In the genomic region with DNA sequence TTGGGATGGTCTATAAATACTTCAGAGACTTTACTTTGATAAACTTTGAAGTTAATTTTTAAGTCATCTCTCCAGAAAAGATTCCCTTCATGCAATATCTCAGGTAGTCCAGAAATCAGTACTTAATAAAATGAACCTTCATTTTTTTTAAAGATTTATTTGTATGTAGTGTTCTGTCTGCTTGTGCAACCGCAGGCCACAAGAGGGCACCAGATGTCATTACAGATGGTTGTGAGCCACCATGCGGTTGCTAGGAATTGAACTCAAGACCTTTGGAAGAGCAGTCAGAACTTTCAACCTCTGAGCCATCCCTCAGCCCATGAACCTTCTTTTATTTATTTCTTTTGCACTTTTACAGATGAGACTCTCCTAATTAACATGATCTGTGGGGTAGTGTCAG, we compare ENCODE assay signal across 15 mouse cellular contexts. TPM values are rescaled to one million over a fixed set of nuclear protein-coding genes. Genes with fewer than 3 reads are reported as not detected.
DNase-seq lines count a peak whose midpoint lies in the region; ATAC-seq and TF ChIP-seq lines count a peak whose summit lies in the region.
"Had no signal": no experiment of that assay in that cellular context is flagged by ENCODE, and none has a peak within 500 bp of the region (broad histone marks: within the 10 kb centered on the region; RNA-seq: fewer than 3 reads in every experiment).

No protein-coding gene starts in this region.

- no peak overlapping the region for H3K4me3 ChIP-seq in kidney, adult 2 months (ENCODE audit: insufficient read depth, low read depth, low read length)
- H3K4me3 ChIP-seq in thymus, adult 2 months (ENCODE audit: control insufficient read depth, insufficient read depth, low read length), result no peak overlapping the region
- no peak overlapping the region for H3K4me3 ChIP-seq in forebrain, embryonic 13.5 days
- no peak overlapping the region for H3K4me3 ChIP-seq in forebrain, embryonic 12.5 days (replicated peaks)
- H3K4me3 ChIP-seq: forebrain, embryonic 15.5 days; liver, embryonic 15.5 days had no signal

- TF ChIP-seq CTCF in kidney, adult 2 months (conservative IDR thresholded peaks at IDR 0.05; ENCODE audit: insufficient read depth, insufficient read length, low read depth, low read length), result peak; percentile 19; the same call in 1 of the 2 replicates
- TF ChIP-seq CTCF in thymus, adult 2 months (IDR thresholded peaks at IDR 0.05; ENCODE audit: borderline replicate concordance, control insufficient read depth, extremely low read depth, insufficient read depth, low read length, poor library complexity), result no peak

- no peaks in the 10 kb centered on the region for H3K9me3 ChIP-seq in forebrain, embryonic 13.5 days (replicated peaks)
- no peaks in the 10 kb centered on the region for H3K9me3 ChIP-seq in forebrain, embryonic 12.5 days
- H3K9me3 ChIP-seq: forebrain, embryonic 15.5 days; liver, embryonic 15.5 days had no signal

- no peak for DNase-seq in kidney, adult 2 months
- no peak for DNase-seq in kidney, adult 8-10 months
- peak; percentile 15 for DNase-seq in thymus, adult 2 months
- DNase-seq in thymus, adult 18-20 months, result no peak
- peak; percentile 42 for DNase-seq in ZHBTc4 (ENCODE audit: low read depth, low spot score)
- peak; percentile 5 to 9 for DNase-seq in thymus, postnatal 36 days
- DNase-seq: adrenal gland, postnatal 25 days; cerebellum, adult 2 months; heart, postnatal 14 days; kidney, adult 18-20 months had no signal

- H3K9ac ChIP-seq in forebrain, embryonic 13.5 days, result no peak overlapping the region
- no peak overlapping the region for H3K9ac ChIP-seq in forebrain, embryonic 12.5 days
- H3K9ac ChIP-seq: forebrain, embryonic 15.5 days; liver, embryonic 15.5 days had no signal

- H3K27me3 ChIP-seq in kidney, adult 2 months (replicated peaks; ENCODE audit: control insufficient read depth, insufficient read depth, low read length), result no peaks in the 10 kb centered on the region
- H3K27me3 ChIP-seq in thymus, adult 2 months (ENCODE audit: control insufficient read depth, insufficient read depth, low read length), result no peaks in the 10 kb centered on the region
- no peaks in the 10 kb centered on the region for H3K27me3 ChIP-seq in forebrain, embryonic 13.5 days
- no peaks in the 10 kb centered on the region for H3K27me3 ChIP-seq in forebrain, embryonic 12.5 days
- H3K27me3 ChIP-seq: forebrain, embryonic 15.5 days; liver, embryonic 15.5 days had no signal

- ATAC-seq in forebrain, embryonic 13.5 days, result no peak
- ATAC-seq in forebrain, embryonic 12.5 days (ENCODE audit: low FRiP score), result no peak
- ATAC-seq: forebrain, embryonic 15.5 days had no signal

- H3K36me3 ChIP-seq in kidney, adult 2 months (ENCODE audit: control insufficient read depth, insufficient read depth, low read length), result no peaks in the 10 kb centered on the region
- H3K36me3 ChIP-seq in thymus, adult 2 months (ENCODE audit: control insufficient read depth, insufficient read depth, low read length), result no peaks in the 10 kb centered on the region
- peaks cover 9% of the 10 kb centered on the region; the same call in 1 of the 2 replicates for H3K36me3 ChIP-seq in forebrain, embryonic 13.5 days (ENCODE audit: poor library complexity, severe bottlenecking)
- H3K36me3 ChIP-seq in forebrain, embryonic 12.5 days (replicated peaks), result no peaks in the 10 kb centered on the region; the same call in 1 of the 2 replicates
- H3K36me3 ChIP-seq: liver, embryonic 15.5 days had no signal

- H3K4me1 ChIP-seq in kidney, adult 2 months (ENCODE audit: control insufficient read depth, insufficient read depth, low read length), result no peaks in the 10 kb centered on the region
- H3K4me1 ChIP-seq in thymus, adult 2 months (replicated peaks; ENCODE audit: control insufficient read depth, insufficient read depth, low read length), result no peaks in the 10 kb centered on the region
- no peaks in the 10 kb centered on the region for H3K4me1 ChIP-seq in forebrain, embryonic 13.5 days
- no peaks in the 10 kb centered on the region for H3K4me1 ChIP-seq in forebrain, embryonic 12.5 days
- H3K4me1 ChIP-seq: forebrain, embryonic 15.5 days; liver, embryonic 15.5 days had no signal

- H3K27ac ChIP-seq in kidney, adult 2 months (ENCODE audit: insufficient read depth, low read depth, low read length), result no peak overlapping the region
- H3K27ac ChIP-seq in thymus, adult 2 months (ENCODE audit: control insufficient read depth, insufficient read depth, low read length), result no peak overlapping the region
- H3K27ac ChIP-seq in forebrain, embryonic 13.5 days, result no peak overlapping the region
- H3K27ac ChIP-seq in forebrain, embryonic 12.5 days, result no peak overlapping the region
- H3K27ac ChIP-seq: forebrain, embryonic 15.5 days; liver, embryonic 15.5 days had no signal

- 60% methylated on average over 2 of the region's 2 CpGs for WGBS in kidney, adult 2 months
- WGBS in thymus, adult 2 months, result 87% methylated on average over 2 of the region's 2 CpGs
- WGBS in forebrain, embryonic 13.5 days, result 66% methylated on average over 2 of the region's 2 CpGs
- 56% methylated on average over 2 of the region's 2 CpGs for WGBS in forebrain, embryonic 12.5 days

- H3K4me2 ChIP-seq in forebrain, embryonic 13.5 days, result no peak overlapping the region
- H3K4me2 ChIP-seq in forebrain, embryonic 12.5 days, result no peak overlapping the region
- H3K4me2 ChIP-seq: forebrain, embryonic 15.5 days; liver, embryonic 15.5 days had no signal

- no peak for TF ChIP-seq POLR2A in kidney, adult 2 months (IDR thresholded peaks at IDR 0.05; ENCODE audit: low read depth, low read length)
- no peak for TF ChIP-seq POLR2A in thymus, adult 2 months (IDR thresholded peaks at IDR 0.05; ENCODE audit: control insufficient read depth, extremely low read depth, insufficient read depth, low read length, poor library complexity)

RNA-seq across cellular contexts. Expression of gene Slc25a14, which starts 13.8 kb away (rescaled TPM):
- polyA plus RNA-seq in kidney, adult 2 months (2012; rRNA removed), result 3.9 and 5.0 TPM in 2 replicates
- polyA plus RNA-seq in thymus, adult 2 months (2012; rRNA removed), result 3.2 and 4.8 TPM in 2 replicates
- 41.0 and 42.5 TPM in 2 replicates for polyA plus RNA-seq in forebrain, embryonic 13.5 days (2015; fragmentation: Nextera tagmentation; extraction: Ambion mirVana)
- 30.8 and 36.7 TPM in 2 replicates for polyA plus RNA-seq in forebrain, embryonic 12.5 days (2016; fragmentation: Nextera tagmentation; extraction: Ambion mirVana)

RNA-seq across cellular contexts. Expression of gene Gpr119, which starts 37.2 kb away (rescaled TPM):
- not detected in 2 replicates for polyA plus RNA-seq in kidney, adult 2 months (2012; rRNA removed)
- 0.07 TPM in 1 of 2 replicates, not detected in the other for polyA plus RNA-seq in thymus, adult 2 months (2012; rRNA removed)
- not detected in 2 replicates for polyA plus RNA-seq in forebrain, embryonic 13.5 days (2015; fragmentation: Nextera tagmentation; extraction: Ambion mirVana)
- not detected in 2 replicates for polyA plus RNA-seq in forebrain, embryonic 12.5 days (2016; fragmentation: Nextera tagmentation; extraction: Ambion mirVana)
- polyA plus RNA-seq: forebrain, embryonic 15.5 days; gonadal fat pad, adult 2 months; liver, embryonic 15.5 days had no signal

RNA-seq across cellular contexts. Expression of gene Zfp280c, which starts 42.7 kb away (rescaled TPM):
- polyA plus RNA-seq in kidney, adult 2 months (2012; rRNA removed), result 2.0 and 2.5 TPM in 2 replicates
- 8.8 and 11.4 TPM in 2 replicates for polyA plus RNA-seq in thymus, adult 2 months (2012; rRNA removed)
- 14.9 and 16.5 TPM in 2 replicates for polyA plus RNA-seq in forebrain, embryonic 13.5 days (2015; fragmentation: Nextera tagmentation; extraction: Ambion mirVana)
- 20.7 and 22.4 TPM in 2 replicates for polyA plus RNA-seq in forebrain, embryonic 12.5 days (2016; fragmentation: Nextera tagmentation; extraction: Ambion mirVana)

RNA-seq across cellular contexts. Expression of gene Rbmx2, which starts 57.8 kb away (rescaled TPM):
- 0.95 and 1.3 TPM in 2 replicates for polyA plus RNA-seq in kidney, adult 2 months (2012; rRNA removed)
- polyA plus RNA-seq in thymus, adult 2 months (2012; rRNA removed), result 3.2 and 3.4 TPM in 2 replicates
- 31.5 and 35.2 TPM in 2 replicates for polyA plus RNA-seq in forebrain, embryonic 13.5 days (2015; fragmentation: Nextera tagmentation; extraction: Ambion mirVana)
- polyA plus RNA-seq in forebrain, embryonic 12.5 days (2016; fragmentation: Nextera tagmentation; extraction: Ambion mirVana), result 27.9 and 33.6 TPM in 2 replicates

Comparison
In these comparisons a context has a peak if more than half of its experiments do, and no peak if none do; other contexts are left out.
1. DNase-seq: peak in thymus, adult 2 months (single experiment), ZHBTc4 (single experiment) and thymus, postnatal 36 days (2 of 2); none in kidney, adult 2 months (single experiment), kidney, adult 8-10 months (0 of 2) and thymus, adult 18-20 months (0 of 2).